Mouse (Mus musculus): Measurements from ENCODE around the gene Dcaf6. TPM values are rescaled to one million over a fixed set of nuclear protein-coding genes. Genes with fewer than 3 reads are reported as not detected.

Dcaf6 gene
- polyA plus RNA-seq, 1 experiment from 2014 or later: 17.4 TPM

GRCm38 (mm10) chr1:165440788-165441187 lies 19.5 kb downstream of the Dcaf6 start:
- Histone ChIP-seq H3K36me3 (ENCODE audit: control insufficient read depth, insufficient read depth) (no peaks in the 10 kb centered on the region), H3K9me3 (ENCODE audit: control insufficient read depth, low read length) (no peaks in the 10 kb centered on the region), H3K4me1 (replicated peaks; ENCODE audit: control insufficient read depth, insufficient read depth, low read length) (no peaks in the 10 kb centered on the region), H3K9ac (replicated peaks; ENCODE audit: low read depth, low read length) (no peak overlapping the region), H3K4me3 (replicated peaks; ENCODE audit: low read length) (no peak overlapping the region), H3K4me2 (ENCODE audit: low read length) (no peak overlapping the region), H3K27ac (ENCODE audit: low read length) (no peak overlapping the region), H3K27me3 (replicated peaks; ENCODE audit: control insufficient read depth, insufficient read depth, low read length) (no peaks in the 10 kb centered on the region)
- WGBS: 83% methylated on average over 3 of the region's 3 CpGs
- ATAC-seq: no peak

DNA sequence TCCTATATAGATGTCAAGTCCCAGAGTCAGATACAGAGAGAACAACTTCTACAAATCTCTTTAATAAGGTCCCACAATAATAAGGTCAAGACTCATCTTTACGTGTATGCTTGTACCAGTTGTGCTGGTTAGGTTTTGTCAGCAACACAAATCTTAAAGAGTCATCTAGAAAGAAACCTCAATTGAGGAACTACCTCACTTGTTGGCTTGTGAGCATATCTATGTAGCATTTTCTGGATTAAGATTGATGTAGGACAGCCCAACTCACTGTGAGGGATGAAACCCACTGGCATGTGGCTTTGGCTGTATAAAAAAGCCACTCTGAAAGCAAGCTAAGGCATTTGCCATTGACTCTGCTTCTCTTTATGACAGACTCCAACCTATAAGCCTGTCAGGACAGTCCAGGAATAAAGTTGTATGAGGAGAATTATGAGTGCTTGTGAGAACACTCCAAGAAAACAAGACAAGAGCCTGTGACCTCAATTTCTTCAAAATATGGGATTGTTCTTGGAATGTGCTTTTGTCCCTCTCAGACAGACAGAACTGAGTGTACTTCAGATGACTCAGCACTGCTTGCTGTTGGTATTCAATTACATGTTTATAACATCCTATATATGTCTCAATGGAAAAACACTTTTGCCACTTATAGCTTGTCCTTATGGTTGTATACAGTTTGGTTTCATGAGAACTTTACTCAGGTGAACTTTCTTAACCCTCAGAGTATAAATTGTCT lies 21.8 kb downstream of the Dcaf6 start:
- Histone ChIP-seq H3K9me3 (ENCODE audit: control insufficient read depth, low read length) (no peaks in the 10 kb centered on the region), H3K27ac (ENCODE audit: low read length) (no peak overlapping the region), H3K4me2 (ENCODE audit: low read length) (no peak overlapping the region), H3K27me3 (replicated peaks; ENCODE audit: control insufficient read depth, insufficient read depth, low read length) (no peaks in the 10 kb centered on the region), H3K4me1 (replicated peaks; ENCODE audit: control insufficient read depth, insufficient read depth, low read length) (no peaks in the 10 kb centered on the region), H3K4me3 (replicated peaks; ENCODE audit: low read length) (no peak overlapping the region), H3K9ac (replicated peaks; ENCODE audit: low read depth, low read length) (no peak overlapping the region), H3K36me3 (ENCODE audit: control insufficient read depth, insufficient read depth) (no peaks in the 10 kb centered on the region)
- WGBS: 95% methylated on average over 1 of the region's 1 CpGs
- no peak for ATAC-seq

GRCm38 (mm10) chr1:165432883-165433282 lies 27.4 kb downstream of the Dcaf6 start:
- Histone ChIP-seq H3K27ac (ENCODE audit: low read length) (no peak overlapping the region), H3K9me3 (ENCODE audit: control insufficient read depth, low read length) (no peaks in the 10 kb centered on the region), H3K4me1 (replicated peaks; ENCODE audit: control insufficient read depth, insufficient read depth, low read length) (no peaks in the 10 kb centered on the region), H3K36me3 (ENCODE audit: control insufficient read depth, insufficient read depth) (no peaks in the 10 kb centered on the region), H3K27me3 (replicated peaks; ENCODE audit: control insufficient read depth, insufficient read depth, low read length) (no peaks in the 10 kb centered on the region), H3K9ac (replicated peaks; ENCODE audit: low read depth, low read length) (no peak overlapping the region), H3K4me2 (ENCODE audit: low read length) (no peak overlapping the region), H3K4me3 (replicated peaks; ENCODE audit: low read length) (no peak overlapping the region)
- no peak for ATAC-seq
- 84% methylated on average over 1 of the region's 1 CpGs for WGBS

DNA sequence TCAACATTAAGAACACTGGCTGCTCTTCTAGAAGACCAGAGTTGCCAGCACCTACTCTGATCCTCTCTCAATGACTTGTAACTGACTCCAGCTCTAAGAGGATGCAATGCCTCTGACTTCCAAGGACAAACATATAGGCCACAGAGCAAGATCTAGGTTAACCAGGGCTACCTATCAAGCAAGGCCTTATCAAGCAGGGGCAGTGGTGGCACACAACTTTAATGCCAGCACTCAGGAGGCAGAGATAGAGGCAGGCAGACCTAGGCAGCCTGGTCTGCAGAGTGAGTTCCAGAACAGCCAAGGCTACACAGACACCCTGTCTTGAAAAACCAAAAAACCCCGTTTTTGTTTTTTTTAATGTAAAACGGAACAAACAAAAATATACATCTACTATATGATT lies 34.0 kb downstream of the Dcaf6 start:
- no peaks in the 10 kb centered on the region for H3K36me3 ChIP-seq (ENCODE audit: control insufficient read depth, insufficient read depth)
- H3K27ac ChIP-seq (ENCODE audit: low read length): no peak overlapping the region
- 92% methylated on average over 2 of the region's 2 CpGs for WGBS

DNA sequence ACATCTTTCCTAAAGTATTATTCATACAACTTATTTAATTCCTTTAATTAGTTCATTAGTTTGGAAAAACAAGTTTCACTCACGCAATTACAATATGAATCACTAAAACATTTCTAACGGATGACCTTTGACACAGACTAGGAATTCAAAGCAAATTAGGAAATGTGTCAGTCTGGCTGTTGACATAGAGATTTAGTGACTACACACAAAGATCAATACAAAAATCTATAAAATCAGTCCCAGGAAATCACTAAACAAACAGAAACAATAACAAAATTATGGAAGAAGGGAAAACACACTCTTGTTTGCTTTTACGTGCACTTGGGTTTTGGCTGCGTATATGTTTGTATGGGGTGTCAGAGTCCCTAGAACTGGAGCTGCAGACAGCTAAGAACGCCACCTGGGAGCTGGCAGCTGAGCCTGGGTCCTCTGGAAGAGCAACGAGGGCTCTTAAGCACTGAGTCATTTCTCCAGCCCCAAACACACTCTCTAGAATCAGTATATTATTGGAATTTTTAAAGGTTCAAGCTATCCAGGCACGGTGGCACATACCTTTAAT lies 38.8 kb downstream of the Dcaf6 start:
- H3K9me3 ChIP-seq (ENCODE audit: control insufficient read depth, low read length): no peaks in the 10 kb centered on the region
- H3K4me2 ChIP-seq (ENCODE audit: low read length): no peak overlapping the region
- no peak overlapping the region for H3K4me3 ChIP-seq (replicated peaks; ENCODE audit: low read length)
- 80% methylated on average over 7 of the region's 7 CpGs for WGBS
- no peaks in the 10 kb centered on the region for H3K36me3 ChIP-seq (ENCODE audit: control insufficient read depth, insufficient read depth)
- H3K9ac ChIP-seq (replicated peaks; ENCODE audit: low read depth, low read length): no peak overlapping the region
- H3K4me1 ChIP-seq (replicated peaks; ENCODE audit: control insufficient read depth, insufficient read depth, low read length): no peaks in the 10 kb centered on the region
- no peak overlapping the region for H3K27ac ChIP-seq (ENCODE audit: low read length)
- H3K27me3 ChIP-seq (replicated peaks; ENCODE audit: control insufficient read depth, insufficient read depth, low read length): no peaks in the 10 kb centered on the region
- ATAC-seq: no peak

More for the DNA sequence above, 34.0 kb downstream of the Dcaf6 start:
- no peak overlapping the region for H3K4me2 ChIP-seq (ENCODE audit: low read length)
- H3K9me3 ChIP-seq (ENCODE audit: control insufficient read depth, low read length): no peaks in the 10 kb centered on the region
- no peak overlapping the region for H3K9ac ChIP-seq (replicated peaks; ENCODE audit: low read depth, low read length)
- no peak overlapping the region for H3K4me3 ChIP-seq (replicated peaks; ENCODE audit: low read length)
- no peaks in the 10 kb centered on the region for H3K4me1 ChIP-seq (replicated peaks; ENCODE audit: control insufficient read depth, insufficient read depth, low read length)
- no peaks in the 10 kb centered on the region for H3K27me3 ChIP-seq (replicated peaks; ENCODE audit: control insufficient read depth, insufficient read depth, low read length)
- ATAC-seq: no peak

- no peak for ATAC-seq
- H3K4me2 ChIP-seq (ENCODE audit: low read length): no peak overlapping the region
- no peaks in the 10 kb centered on the region for H3K4me1 ChIP-seq (replicated peaks; ENCODE audit: control insufficient read depth, insufficient read depth, low read length)
- H3K36me3 ChIP-seq (ENCODE audit: control insufficient read depth, insufficient read depth): no peaks in the 10 kb centered on the region
- no peaks in the 10 kb centered on the region for H3K9me3 ChIP-seq (ENCODE audit: control insufficient read depth, low read length)
- WGBS: 90% methylated on average over 2 of the region's 2 CpGs
- no peaks in the 10 kb centered on the region for H3K27me3 ChIP-seq (replicated peaks; ENCODE audit: control insufficient read depth, insufficient read depth, low read length)
- H3K9ac ChIP-seq (replicated peaks; ENCODE audit: low read depth, low read length): no peak overlapping the region
- H3K27ac ChIP-seq (ENCODE audit: low read length): no peak overlapping the region
- H3K4me3 ChIP-seq (replicated peaks; ENCODE audit: low read length): no peak overlapping the region
These were observed 63.9 kb downstream of the Dcaf6 start for GRCm38 (mm10) chr1:165396401-165396805.

DNA sequence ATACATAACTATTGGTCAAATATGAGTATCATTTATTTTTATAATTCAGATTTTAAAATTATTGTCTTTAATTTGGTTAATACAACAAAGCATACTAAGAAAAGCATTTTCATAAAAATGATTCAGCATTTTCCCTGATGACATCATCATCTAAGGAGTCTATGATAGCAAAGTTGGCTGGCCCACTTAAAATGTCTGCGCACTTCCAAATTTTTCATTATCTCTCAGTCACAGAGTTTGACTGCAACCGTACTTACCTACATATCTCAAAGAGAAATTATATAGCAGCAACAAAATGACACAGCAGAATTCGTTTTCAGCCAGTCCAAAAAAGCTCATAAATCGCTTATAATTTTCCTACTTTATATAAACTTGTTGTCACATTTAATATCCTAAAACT lies 64.3 kb downstream of the Dcaf6 start:
- Histone ChIP-seq H3K4me2 (ENCODE audit: low read length) (no peak overlapping the region), H3K9me3 (ENCODE audit: control insufficient read depth, low read length) (no peaks in the 10 kb centered on the region), H3K4me1 (replicated peaks; ENCODE audit: control insufficient read depth, insufficient read depth, low read length) (no peaks in the 10 kb centered on the region), H3K27me3 (replicated peaks; ENCODE audit: control insufficient read depth, insufficient read depth, low read length) (no peaks in the 10 kb centered on the region), H3K4me3 (replicated peaks; ENCODE audit: low read length) (no peak overlapping the region), H3K36me3 (ENCODE audit: control insufficient read depth, insufficient read depth) (no peaks in the 10 kb centered on the region), H3K9ac (replicated peaks; ENCODE audit: low read depth, low read length) (no peak overlapping the region), H3K27ac (ENCODE audit: low read length) (no peak overlapping the region)
- 93% methylated on average over 4 of the region's 4 CpGs for WGBS
- no peak for ATAC-seq

DNA sequence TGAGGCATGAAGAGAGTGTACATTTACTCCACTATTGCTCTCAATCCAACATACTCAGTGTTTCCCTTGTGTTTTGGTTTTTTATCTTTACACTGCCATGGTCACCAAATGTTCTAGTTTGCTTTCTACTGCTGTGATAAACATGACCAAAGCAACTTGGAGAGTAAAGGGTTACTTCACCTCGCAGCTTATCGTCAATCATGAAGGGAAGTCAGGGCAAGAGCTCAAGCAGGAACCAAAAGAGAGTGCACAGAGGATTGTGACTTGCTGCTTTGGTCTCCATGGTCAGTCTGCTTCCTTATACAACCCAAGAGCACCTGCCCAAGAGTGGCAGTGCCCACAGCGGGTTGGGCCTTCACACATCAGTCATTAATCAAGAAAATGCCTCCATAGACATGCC lies 65.4 kb downstream of the Dcaf6 start:
- Histone ChIP-seq H3K4me3 (replicated peaks; ENCODE audit: low read length) (no peak overlapping the region), H3K4me2 (ENCODE audit: low read length) (no peak overlapping the region), H3K27ac (ENCODE audit: low read length) (no peak overlapping the region), H3K4me1 (replicated peaks; ENCODE audit: control insufficient read depth, insufficient read depth, low read length) (no peaks in the 10 kb centered on the region), H3K27me3 (replicated peaks; ENCODE audit: control insufficient read depth, insufficient read depth, low read length) (no peaks in the 10 kb centered on the region), H3K36me3 (ENCODE audit: control insufficient read depth, insufficient read depth) (no peaks in the 10 kb centered on the region), H3K9ac (replicated peaks; ENCODE audit: low read depth, low read length) (no peak overlapping the region), H3K9me3 (ENCODE audit: control insufficient read depth, low read length) (no peaks in the 10 kb centered on the region)
- no peak for ATAC-seq
- WGBS: 85% methylated on average over 3 of the region's 3 CpGs

DNA sequence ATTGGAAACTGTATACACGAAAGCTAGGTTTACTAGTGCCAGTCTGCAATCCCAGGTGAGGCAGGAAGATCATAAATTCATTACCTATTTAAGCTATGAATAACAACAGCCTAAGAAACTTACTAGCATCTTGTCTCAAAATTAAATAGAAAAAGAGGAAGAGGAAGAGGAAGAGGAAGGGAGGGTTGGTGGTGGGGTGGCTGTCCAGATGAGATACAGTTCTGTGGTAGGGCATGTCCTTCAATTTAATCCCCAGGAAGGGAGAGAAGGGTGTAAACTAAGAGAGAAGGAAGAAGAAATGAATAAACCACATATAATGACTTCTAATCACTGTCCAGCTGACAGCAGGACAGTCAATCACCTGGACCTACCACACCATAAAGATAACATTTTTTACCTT lies 67.2 kb downstream of the Dcaf6 start:
- 90% methylated on average over 1 of the region's 1 CpGs for WGBS
- ATAC-seq: no peak
- no peaks in the 10 kb centered on the region for H3K4me1 ChIP-seq (replicated peaks; ENCODE audit: control insufficient read depth, insufficient read depth, low read length)

More for the DNA sequence above, 67.2 kb downstream of the Dcaf6 start:
- no peak overlapping the region for H3K4me2 ChIP-seq (ENCODE audit: low read length)
- H3K9me3 ChIP-seq (ENCODE audit: control insufficient read depth, low read length): no peaks in the 10 kb centered on the region
- no peak overlapping the region for H3K4me3 ChIP-seq (replicated peaks; ENCODE audit: low read length)
- no peak overlapping the region for H3K27ac ChIP-seq (ENCODE audit: low read length)
- no peak overlapping the region for H3K9ac ChIP-seq (replicated peaks; ENCODE audit: low read depth, low read length)
- H3K27me3 ChIP-seq (replicated peaks; ENCODE audit: control insufficient read depth, insufficient read depth, low read length): no peaks in the 10 kb centered on the region
- no peaks in the 10 kb centered on the region for H3K36me3 ChIP-seq (ENCODE audit: control insufficient read depth, insufficient read depth)

All from forebrain, embryonic 16.5 days (tissue).